Mouse (Mus musculus) lung, adult 2 months (tissue): ENCODE measurements around the gene Prnd. TPM values are rescaled to one million over a fixed set of nuclear protein-coding genes. Genes with fewer than 3 reads are reported as not detected.
A peak's percentile ranks its signal among the peaks of the same experiment; 100 is the strongest.

ENCODE experiments used
- DNase-seq: peaks from one replicate; pipeline ENCODE4 v3.0.0; 2022
- H3K4me1 ChIP-seq: fragments of 200-500 bp; 2 replicates; pipeline ENCODE4 v1.6.1; 2011; ENCODE audit warnings: low read length; ENCODE audit not compliant: control insufficient read depth, insufficient read depth
- H3K4me3 ChIP-seq: fragments of 200-500 bp; replicated peaks from 2 replicates; pipeline ENCODE3; 2011; ENCODE audit warnings: low read depth, mild to moderate bottlenecking, control low read depth, low read length; ENCODE audit errors: extremely low read depth
- CTCF ChIP-seq: fragments of 200-500 bp; IDR thresholded peaks from 2 replicates; pipeline ENCODE4 v1.5.1; 2011; ENCODE audit warnings: mild to moderate bottlenecking, low read length, control low read depth; ENCODE audit not compliant: insufficient read depth
- POLR2A ChIP-seq: fragments of 200-500 bp; IDR thresholded peaks from 2 replicates; pipeline ENCODE4 v1.6.1; 2011; ENCODE audit warnings: low read depth, mild to moderate bottlenecking, control low read depth, low read length, borderline replicate concordance; ENCODE audit errors: extremely low read depth
- WGBS: fragments of 180-500 bp; shearing (Covaris S2); methylation state at CpG from one replicate; pipeline ENCODE4 v1.1.7; 2018; 5-methylcytosine and 5-hydroxymethylcytosine counted together
- polyA plus RNA-seq: library from polyadenylated mRNA; depleted of rRNA; stranded (reverse); fragments of >200 nt; gene quantifications from 2 replicates; pipeline ENCODE4 v1.2.3, GENCODE M21; 2012; rRNA removed

The Prnd gene
- polyA plus RNA-seq = 0.95 and 1.1 TPM in 2 replicates

- 11% methylated on average over 11 of the region's 11 CpGs for WGBS
- TF ChIP-seq POLR2A (no peak), CTCF (no peak)
- H3K4me1 ChIP-seq = 0 out of 2 replicates have a peak, but pooled peaks cover 2% of the 10 kb centered on the region
- H3K4me3 ChIP-seq = no peak within 1 kb of the TSS
- no peak for DNase-seq
Measured at GRCm38 (mm10) chr2:131950598-131951095, at the start of gene Prnd. Gene Prnd, plus strand, starts transcription at chr2:131950861.

- no peaks in the 10 kb centered on the region for H3K4me1 ChIP-seq
- DNase-seq = no peak
- WGBS = 19% methylated on average over 2 of the region's 3 CpGs
- H3K4me3 ChIP-seq = no peak overlapping the region
- TF ChIP-seq POLR2A (no peak), CTCF (no peak)
Measured at GRCm38 (mm10) chr2:131902423-131902822, 48.2 kb upstream of the Prnd start.

- WGBS = 42% methylated on average over 8 of the region's 8 CpGs
- Histone ChIP-seq H3K4me3 (no peak overlapping the region), H3K4me1 (no peaks in the 10 kb centered on the region)
- peak; percentile 33 for DNase-seq
- TF ChIP-seq POLR2A (no peak), CTCF (no peak)
Measured at GRCm38 (mm10) chr2:131902867-131903266, 47.8 kb upstream of the Prnd start.

- DNase-seq = no peak
- no peak overlapping the region for H3K4me3 ChIP-seq
- H3K4me1 ChIP-seq = peaks cover 1% of the 10 kb centered on the region; the same call in 1 of the 2 replicates
- TF ChIP-seq CTCF (no peak), POLR2A (no peak)
- 42% methylated on average over 5 of the region's 5 CpGs for WGBS
Measured at GRCm38 (mm10) chr2:131905025-131905424, 45.6 kb upstream of the Prnd start.

GRCm38 (mm10) chr2:131905776-131906175 is 44.9 kb upstream of the Prnd start:
- Histone ChIP-seq H3K4me1 (peaks cover 4% of the 10 kb centered on the region), H3K4me3 (no peak overlapping the region)
- peak; percentile 40 for DNase-seq
- 33% methylated on average over 6 of the region's 6 CpGs for WGBS
- no peak for TF ChIP-seq POLR2A
- no peak for TF ChIP-seq CTCF

GRCm38 (mm10) chr2:131906266-131906665 is 44.4 kb upstream of the Prnd start:
- no peak for TF ChIP-seq POLR2A
- no peak for TF ChIP-seq CTCF
- no peak overlapping the region for H3K4me3 ChIP-seq
- H3K4me1 ChIP-seq = peaks cover 4% of the 10 kb centered on the region
- 77% methylated on average over 3 of the region's 3 CpGs for WGBS
- no peak for DNase-seq

- no peak overlapping the region for H3K4me3 ChIP-seq
- DNase-seq = no peak
- no peak for TF ChIP-seq CTCF
- TF ChIP-seq POLR2A = no peak
- H3K4me1 ChIP-seq = peaks cover 4% of the 10 kb centered on the region
- WGBS = 56% methylated on average over 1 of the region's 1 CpGs
Measured at GRCm38 (mm10) chr2:131906846-131907245, 43.8 kb upstream of the Prnd start.

- TF ChIP-seq POLR2A (no peak), CTCF (no peak)
- 90% methylated on average over 5 of the region's 5 CpGs for WGBS
- Histone ChIP-seq H3K4me3 (no peak overlapping the region), H3K4me1 (peaks cover 4% of the 10 kb centered on the region)
- DNase-seq = no peak
Measured at GRCm38 (mm10) chr2:131907311-131907710, 43.4 kb upstream of the Prnd start.

- TF ChIP-seq POLR2A (no peak), CTCF (no peak)
- H3K4me3 ChIP-seq = no peak overlapping the region
- H3K4me1 ChIP-seq = peaks cover 4% of the 10 kb centered on the region
- DNase-seq = no peak
- 78% methylated on average over 7 of the region's 7 CpGs for WGBS
Measured at GRCm38 (mm10) chr2:131908351-131908861, 42.3 kb upstream of the Prnd start.

- Histone ChIP-seq H3K4me3 (no peak overlapping the region), H3K4me1 (peaks cover 4% of the 10 kb centered on the region)
- WGBS = 87% methylated on average over 1 of the region's 1 CpGs
- no peak for TF ChIP-seq POLR2A
- no peak for TF ChIP-seq CTCF
- DNase-seq = no peak
Measured at GRCm38 (mm10) chr2:131908906-131909305, 41.8 kb upstream of the Prnd start.
